Mouse (Mus musculus): Measurements from ENCODE around the gene 1810010H24Rik. TPM values are rescaled to one million over a fixed set of nuclear protein-coding genes. Genes with fewer than 3 reads are reported as not detected.

The 1810010H24Rik gene
- polyA plus RNA-seq, 1 experiment from 2014 or later, result 2.2 TPM

DNA sequence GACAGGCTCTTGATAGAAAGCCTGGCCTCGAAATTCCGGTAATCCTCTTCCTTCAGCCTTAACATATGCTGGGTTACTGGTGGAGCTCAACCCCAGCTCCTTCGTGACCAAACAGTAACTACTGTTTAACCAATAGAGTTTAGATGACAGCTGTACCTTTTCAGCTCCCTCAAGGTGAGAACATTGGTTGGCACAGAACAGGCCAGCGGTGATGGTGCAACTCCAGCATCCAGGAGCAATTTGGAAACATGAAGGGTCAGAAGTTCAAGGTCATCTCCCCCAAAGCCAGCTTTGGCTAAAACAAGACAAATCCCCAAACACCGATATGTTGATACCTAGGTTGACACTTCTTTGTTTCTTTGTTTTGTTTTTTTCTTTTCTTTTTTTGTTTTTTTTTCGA is 3.3 kb downstream of the 1810010H24Rik start:
- no peaks in the 10 kb centered on the region for H3K9me3 ChIP-seq (replicated peaks; ENCODE audit: control insufficient read depth, low read length)
- H3K4me1 ChIP-seq (ENCODE audit: control insufficient read depth, low read depth, low read length), result peaks cover 14% of the 10 kb centered on the region
- peak overlapping the region; percentile 74; the same call in 1 of the 2 replicates for H3K9ac ChIP-seq (ENCODE audit: low read depth, low read length)
- no peak; the same call in 1 of the 2 replicates for ATAC-seq (ENCODE audit: low read depth)
- H3K4me2 ChIP-seq (ENCODE audit: low read depth, low read length), result peak overlapping the region; percentile 86
- WGBS (ENCODE audit: insufficient replicate concordance), result 69% methylated on average over 6 of the region's 6 CpGs
- H3K36me3 ChIP-seq (ENCODE audit: control insufficient read depth, insufficient read depth), result no peaks in the 10 kb centered on the region
- peak overlapping the region; percentile 79 for H3K27ac ChIP-seq (ENCODE audit: low read length)
- peak overlapping the region; percentile 70 for H3K4me3 ChIP-seq (ENCODE audit: low read depth, low read length)
- peaks cover 44% of the 10 kb centered on the region for H3K27me3 ChIP-seq (ENCODE audit: control insufficient read depth, insufficient read depth, low read depth, low read length)

- Histone ChIP-seq H3K36me3 (ENCODE audit: control insufficient read depth, insufficient read depth) (no peaks in the 10 kb centered on the region), H3K4me2 (ENCODE audit: low read depth, low read length) (no peak overlapping the region), H3K9ac (ENCODE audit: low read depth, low read length) (no peak overlapping the region), H3K4me3 (ENCODE audit: low read depth, low read length) (no peak overlapping the region), H3K9me3 (replicated peaks; ENCODE audit: control insufficient read depth, low read length) (no peaks in the 10 kb centered on the region), H3K4me1 (ENCODE audit: control insufficient read depth, low read depth, low read length) (peaks cover 14% of the 10 kb centered on the region), H3K27me3 (ENCODE audit: control insufficient read depth, insufficient read depth, low read depth, low read length) (peaks cover 37% of the 10 kb centered on the region), H3K27ac (ENCODE audit: low read length) (no peak overlapping the region)
- 47% methylated on average over 19 of the region's 19 CpGs for WGBS (ENCODE audit: insufficient replicate concordance)
- no peak for ATAC-seq (ENCODE audit: low read depth)
Observed at GRCm38 (mm10) chr11:107029536-107029935, 4.1 kb downstream of the 1810010H24Rik start.

GRCm38 (mm10) chr11:107031635-107032034 is 6.2 kb downstream of the 1810010H24Rik start:
- H3K4me3 ChIP-seq (ENCODE audit: low read depth, low read length), result no peak overlapping the region
- peaks cover 10% of the 10 kb centered on the region for H3K4me1 ChIP-seq (ENCODE audit: control insufficient read depth, low read depth, low read length)
- H3K27ac ChIP-seq (ENCODE audit: low read length), result no peak overlapping the region
- H3K9me3 ChIP-seq (replicated peaks; ENCODE audit: control insufficient read depth, low read length), result no peaks in the 10 kb centered on the region
- no peak overlapping the region for H3K4me2 ChIP-seq (ENCODE audit: low read depth, low read length)
- H3K36me3 ChIP-seq (ENCODE audit: control insufficient read depth, insufficient read depth), result no peaks in the 10 kb centered on the region
- 62% methylated on average over 7 of the region's 7 CpGs for WGBS (ENCODE audit: insufficient replicate concordance)
- H3K9ac ChIP-seq (ENCODE audit: low read depth, low read length), result no peak overlapping the region
- peaks cover 16% of the 10 kb centered on the region for H3K27me3 ChIP-seq (ENCODE audit: control insufficient read depth, insufficient read depth, low read depth, low read length)
- no peak for ATAC-seq (ENCODE audit: low read depth)

- H3K4me2 ChIP-seq (ENCODE audit: low read depth, low read length), result no peak overlapping the region
- H3K36me3 ChIP-seq (ENCODE audit: control insufficient read depth, insufficient read depth), result no peaks in the 10 kb centered on the region
- H3K4me1 ChIP-seq (ENCODE audit: control insufficient read depth, low read depth, low read length), result no peaks in the 10 kb centered on the region
- no peak overlapping the region for H3K9ac ChIP-seq (ENCODE audit: low read depth, low read length)
- ATAC-seq (ENCODE audit: low read depth), result no peak
- H3K4me3 ChIP-seq (ENCODE audit: low read depth, low read length), result no peak overlapping the region
- H3K27me3 ChIP-seq (ENCODE audit: control insufficient read depth, insufficient read depth, low read depth, low read length), result no peaks in the 10 kb centered on the region
- 79% methylated on average over 10 of the region's 10 CpGs for WGBS (ENCODE audit: insufficient replicate concordance)
- no peaks in the 10 kb centered on the region for H3K9me3 ChIP-seq (replicated peaks; ENCODE audit: control insufficient read depth, low read length)
- H3K27ac ChIP-seq (ENCODE audit: low read length), result no peak overlapping the region
Observed at GRCm38 (mm10) chr11:107034085-107034810, 8.8 kb downstream of the 1810010H24Rik start.

GRCm38 (mm10) chr11:107039417-107039816 is 13.9 kb downstream of the 1810010H24Rik start:
- peaks cover 6% of the 10 kb centered on the region for H3K4me1 ChIP-seq (ENCODE audit: control insufficient read depth, low read depth, low read length)
- peaks cover 8% of the 10 kb centered on the region; the same call in 1 of the 2 replicates for H3K36me3 ChIP-seq (ENCODE audit: control insufficient read depth, insufficient read depth)
- H3K27ac ChIP-seq (ENCODE audit: low read length), result no peak overlapping the region
- no peak overlapping the region for H3K9ac ChIP-seq (ENCODE audit: low read depth, low read length)
- no peaks in the 10 kb centered on the region for H3K9me3 ChIP-seq (replicated peaks; ENCODE audit: control insufficient read depth, low read length)
- no peaks in the 10 kb centered on the region for H3K27me3 ChIP-seq (ENCODE audit: control insufficient read depth, insufficient read depth, low read depth, low read length)
- WGBS (ENCODE audit: insufficient replicate concordance), result 85% methylated on average over 5 of the region's 5 CpGs
- no peak overlapping the region for H3K4me3 ChIP-seq (ENCODE audit: low read depth, low read length)
- H3K4me2 ChIP-seq (ENCODE audit: low read depth, low read length), result no peak overlapping the region
- no peak for ATAC-seq (ENCODE audit: low read depth)

- Histone ChIP-seq H3K4me1 (ENCODE audit: control insufficient read depth, low read depth, low read length) (peaks cover 6% of the 10 kb centered on the region), H3K36me3 (ENCODE audit: control insufficient read depth, insufficient read depth) (peaks cover 11% of the 10 kb centered on the region), H3K9ac (ENCODE audit: low read depth, low read length) (no peak overlapping the region), H3K4me3 (ENCODE audit: low read depth, low read length) (no peak overlapping the region), H3K27ac (ENCODE audit: low read length) (no peak overlapping the region), H3K27me3 (ENCODE audit: control insufficient read depth, insufficient read depth, low read depth, low read length) (no peaks in the 10 kb centered on the region), H3K9me3 (replicated peaks; ENCODE audit: control insufficient read depth, low read length) (no peaks in the 10 kb centered on the region), H3K4me2 (ENCODE audit: low read depth, low read length) (no peak overlapping the region)
- no peak for ATAC-seq (ENCODE audit: low read depth)
- WGBS (ENCODE audit: insufficient replicate concordance), result 89% methylated on average over 3 of the region's 3 CpGs
Observed at GRCm38 (mm10) chr11:107041396-107041795, 15.9 kb downstream of the 1810010H24Rik start.

- H3K4me3 ChIP-seq (ENCODE audit: low read depth, low read length), result no peak overlapping the region
- no peak overlapping the region for H3K4me2 ChIP-seq (ENCODE audit: low read depth, low read length)
- H3K9me3 ChIP-seq (replicated peaks; ENCODE audit: control insufficient read depth, low read length), result no peaks in the 10 kb centered on the region
- ATAC-seq (ENCODE audit: low read depth), result peak; percentile 44; the same call in 1 of the 2 replicates
- H3K27me3 ChIP-seq (ENCODE audit: control insufficient read depth, insufficient read depth, low read depth, low read length), result no peaks in the 10 kb centered on the region
- 77% methylated on average over 11 of the region's 11 CpGs for WGBS (ENCODE audit: insufficient replicate concordance)
- H3K9ac ChIP-seq (ENCODE audit: low read depth, low read length), result no peak overlapping the region
- H3K4me1 ChIP-seq (ENCODE audit: control insufficient read depth, low read depth, low read length), result peaks cover 6% of the 10 kb centered on the region
- peaks cover 17% of the 10 kb centered on the region for H3K36me3 ChIP-seq (ENCODE audit: control insufficient read depth, insufficient read depth)
- H3K27ac ChIP-seq (ENCODE audit: low read length), result no peak overlapping the region
Observed at GRCm38 (mm10) chr11:107043361-107043760, 17.9 kb downstream of the 1810010H24Rik start.

- Histone ChIP-seq H3K27ac (ENCODE audit: low read length) (peak overlapping the region; percentile 65), H3K9ac (ENCODE audit: low read depth, low read length) (peak overlapping the region; percentile 36; the same call in 1 of the 2 replicates), H3K36me3 (ENCODE audit: control insufficient read depth, insufficient read depth) (peaks cover 17% of the 10 kb centered on the region), H3K4me1 (ENCODE audit: control insufficient read depth, low read depth, low read length) (peaks cover 6% of the 10 kb centered on the region), H3K4me2 (ENCODE audit: low read depth, low read length) (peak overlapping the region; percentile 40; the same call in 1 of the 2 replicates), H3K4me3 (ENCODE audit: low read depth, low read length) (no peak overlapping the region), H3K9me3 (replicated peaks; ENCODE audit: control insufficient read depth, low read length) (no peaks in the 10 kb centered on the region), H3K27me3 (ENCODE audit: control insufficient read depth, insufficient read depth, low read depth, low read length) (no peaks in the 10 kb centered on the region)
- peak; percentile 86 for ATAC-seq (ENCODE audit: low read depth)
- 14% methylated on average over 5 of the region's 5 CpGs for WGBS (ENCODE audit: insufficient replicate concordance)
Observed at GRCm38 (mm10) chr11:107044321-107044720, 18.8 kb downstream of the 1810010H24Rik start.

DNA sequence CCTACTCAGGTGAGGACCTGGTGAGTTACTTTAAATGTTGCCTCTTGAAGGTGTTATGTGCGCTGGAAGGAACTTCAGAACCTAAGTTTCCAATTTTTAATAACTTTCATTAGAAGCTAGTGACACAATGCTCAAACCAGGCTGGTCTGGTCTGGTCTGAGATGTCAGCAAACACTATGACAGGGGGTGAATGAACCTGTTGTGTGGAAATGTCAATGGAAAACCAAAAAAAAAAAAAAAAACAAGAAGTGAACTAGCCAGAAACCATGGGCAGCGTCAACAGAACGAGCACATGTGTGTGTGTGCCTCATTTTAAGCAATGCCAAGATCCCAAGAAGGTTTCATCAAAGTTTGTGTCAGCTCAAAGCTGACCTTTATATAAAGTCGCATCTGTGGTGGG is 20.1 kb downstream of the 1810010H24Rik start:
- H3K27ac ChIP-seq (ENCODE audit: low read length), result no peak overlapping the region
- H3K9ac ChIP-seq (ENCODE audit: low read depth, low read length), result no peak overlapping the region
- no peak for ATAC-seq (ENCODE audit: low read depth)
- 84% methylated on average over 4 of the region's 4 CpGs for WGBS (ENCODE audit: insufficient replicate concordance)
- H3K36me3 ChIP-seq (ENCODE audit: control insufficient read depth, insufficient read depth), result peaks cover 17% of the 10 kb centered on the region
- no peak overlapping the region for H3K4me2 ChIP-seq (ENCODE audit: low read depth, low read length)
- no peaks in the 10 kb centered on the region for H3K27me3 ChIP-seq (ENCODE audit: control insufficient read depth, insufficient read depth, low read depth, low read length)
- no peaks in the 10 kb centered on the region for H3K9me3 ChIP-seq (replicated peaks; ENCODE audit: control insufficient read depth, low read length)
- peaks cover 6% of the 10 kb centered on the region for H3K4me1 ChIP-seq (ENCODE audit: control insufficient read depth, low read depth, low read length)
- H3K4me3 ChIP-seq (ENCODE audit: low read depth, low read length), result no peak overlapping the region
